Mouse (Mus musculus) midbrain, embryonic 15.5 days (tissue): Measurements from ENCODE around the gene St14. TPM values are rescaled to one million over a fixed set of nuclear protein-coding genes. Genes with fewer than 3 reads are reported as not detected.
A peak's percentile ranks its signal among the peaks of the same experiment; 100 is the strongest.

ENCODE experiments used
- ATAC-seq: fragments of 200-750 bp; cut with Nextera tagmentation; replicated peaks from 2 replicates; pipeline ENCODE4 v1.8.0; 2017; ENCODE audit warnings: moderate TSS enrichment
- H3K27ac ChIP-seq: fragments of 300-500 bp; sonication (generic); 2 replicates; pipeline ENCODE4 v1.5.1; 2015; ENCODE audit warnings: mild to moderate bottlenecking, inconsistent platforms
- H3K27me3 ChIP-seq: fragments of 300-500 bp; sonication (generic); replicated peaks from 2 replicates; pipeline ENCODE4 v1.6.1; 2015; ENCODE audit warnings: inconsistent platforms
- H3K36me3 ChIP-seq: fragments of 300-500 bp; sonication (generic); replicated peaks from 2 replicates; pipeline ENCODE4 v1.6.1; 2015; ENCODE audit warnings: inconsistent platforms
- H3K4me1 ChIP-seq: fragments of 300-500 bp; sonication (generic); 2 replicates; pipeline ENCODE4 v1.6.1; 2015; ENCODE audit warnings: inconsistent platforms
- H3K4me2 ChIP-seq: fragments of 300-500 bp; sonication (generic); 2 replicates; pipeline ENCODE4 v1.6.1; 2015; ENCODE audit warnings: inconsistent platforms, mild to moderate bottlenecking, moderate library complexity
- H3K4me3 ChIP-seq: fragments of 300-500 bp; sonication (generic); 2 replicates; pipeline ENCODE4 v1.5.1; 2015; ENCODE audit warnings: mild to moderate bottlenecking, inconsistent platforms
- H3K9ac ChIP-seq: fragments of 300-500 bp; sonication (generic); 2 replicates; pipeline ENCODE4 v1.6.1; 2015; ENCODE audit warnings: mild to moderate bottlenecking, inconsistent platforms
- H3K9me3 ChIP-seq: fragments of 300-500 bp; sonication (generic); 2 replicates; pipeline ENCODE4 v1.6.1; 2016; ENCODE audit warnings: inconsistent platforms
- WGBS: fragments of 180-500 bp; shearing (Covaris S2); methylation state at CpG from one replicate; pipeline ENCODE4 v1.1.7; 2015; ENCODE audit warnings: mixed read lengths; 5-methylcytosine and 5-hydroxymethylcytosine counted together
- polyA plus RNA-seq: library from polyadenylated mRNA; unstranded; fragments of >200 nt; fragmentation: Nextera tagmentation; extraction: Ambion mirVana; gene quantifications from 2 replicates; pipeline ENCODE4 v1.2.1, GENCODE M21; 2015

St14 gene
- polyA plus RNA-seq, 1 experiment from 2014 or later: 1.1 TPM

DNA sequence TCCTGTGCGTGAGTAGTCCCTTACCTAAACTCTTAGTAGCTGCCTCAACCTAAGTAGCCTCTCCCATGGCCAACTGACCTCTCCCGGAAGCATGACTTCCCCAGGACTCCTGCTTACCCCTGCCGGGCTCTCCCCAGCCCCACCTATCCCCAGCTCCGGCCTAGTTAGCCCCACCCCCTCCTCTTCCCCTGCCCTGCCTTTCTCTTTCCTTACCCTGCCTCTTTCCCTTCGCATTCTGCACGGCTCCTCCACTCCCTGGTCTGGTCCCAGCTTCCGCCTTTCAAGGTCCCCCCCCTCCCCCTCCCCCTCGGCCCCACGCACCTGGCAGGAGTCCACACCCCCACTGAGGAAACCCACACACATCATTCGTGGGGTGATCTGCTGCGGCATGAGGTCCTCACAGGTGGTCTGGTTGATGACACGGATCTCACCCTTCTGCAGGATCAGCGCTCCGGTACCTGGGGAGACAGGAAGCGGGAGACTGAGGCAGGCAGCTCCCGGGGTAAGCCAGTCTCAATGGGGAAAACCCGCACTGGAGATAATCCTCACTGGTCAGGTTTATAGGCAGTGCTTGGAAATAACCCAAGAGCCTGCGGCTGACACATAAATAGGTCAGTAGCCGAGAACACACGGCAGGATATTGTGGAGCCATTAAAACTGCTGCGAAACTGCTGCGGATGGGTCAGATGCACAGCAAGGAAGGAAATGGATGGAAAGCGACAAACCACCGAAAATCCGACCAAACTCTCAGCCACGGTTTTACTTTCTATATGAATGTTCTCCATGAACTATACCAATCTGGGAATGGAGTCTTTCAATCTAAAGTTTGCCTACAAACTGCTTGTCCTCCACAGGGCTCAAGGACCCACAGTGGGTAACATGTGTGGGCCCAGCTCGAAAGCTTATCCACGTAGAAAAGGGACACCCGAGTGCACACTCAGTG is 41.3 kb downstream of the St14 start:
- Histone ChIP-seq H3K4me2 (no peak overlapping the region), H3K36me3 (no peaks in the 10 kb centered on the region), H3K9ac (no peak overlapping the region), H3K4me1 (peaks cover 2% of the 10 kb centered on the region; the same call in 1 of the 2 replicates), H3K27me3 (no peaks in the 10 kb centered on the region), H3K4me3 (no peak overlapping the region), H3K27ac (no peak overlapping the region), H3K9me3 (no peaks in the 10 kb centered on the region)
- no peak for ATAC-seq
- WGBS: 76% methylated on average over 29 of the region's 29 CpGs

DNA sequence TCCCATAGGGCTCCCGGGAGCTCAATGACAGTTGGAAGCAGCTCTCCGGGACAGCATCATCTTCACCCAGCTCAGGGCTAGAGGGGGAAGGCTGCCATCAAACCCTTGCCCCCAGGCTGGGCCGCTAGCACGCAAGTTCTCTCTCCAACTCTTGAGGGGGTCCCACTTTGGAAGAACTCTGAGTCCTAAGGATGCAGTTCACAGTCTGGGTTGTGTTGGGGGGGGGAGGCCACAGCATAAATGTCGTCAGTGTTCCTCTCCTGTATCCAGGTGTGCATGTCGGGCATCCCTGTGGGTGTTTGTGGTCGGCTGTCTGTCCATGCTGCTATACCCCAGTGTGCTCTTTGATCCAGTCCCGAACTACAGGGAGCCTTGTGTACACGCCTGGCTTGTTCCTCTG is 42.1 kb downstream of the St14 start:
- no peak overlapping the region for H3K4me3 ChIP-seq
- WGBS: 83% methylated on average over 9 of the region's 9 CpGs
- no peak for ATAC-seq
- H3K36me3 ChIP-seq: no peaks in the 10 kb centered on the region
- H3K9ac ChIP-seq: no peak overlapping the region
- H3K9me3 ChIP-seq: no peaks in the 10 kb centered on the region
- H3K4me2 ChIP-seq: no peak overlapping the region
- H3K27me3 ChIP-seq: no peaks in the 10 kb centered on the region
- H3K4me1 ChIP-seq: peaks cover 2% of the 10 kb centered on the region; the same call in 1 of the 2 replicates
- no peak overlapping the region for H3K27ac ChIP-seq

DNA sequence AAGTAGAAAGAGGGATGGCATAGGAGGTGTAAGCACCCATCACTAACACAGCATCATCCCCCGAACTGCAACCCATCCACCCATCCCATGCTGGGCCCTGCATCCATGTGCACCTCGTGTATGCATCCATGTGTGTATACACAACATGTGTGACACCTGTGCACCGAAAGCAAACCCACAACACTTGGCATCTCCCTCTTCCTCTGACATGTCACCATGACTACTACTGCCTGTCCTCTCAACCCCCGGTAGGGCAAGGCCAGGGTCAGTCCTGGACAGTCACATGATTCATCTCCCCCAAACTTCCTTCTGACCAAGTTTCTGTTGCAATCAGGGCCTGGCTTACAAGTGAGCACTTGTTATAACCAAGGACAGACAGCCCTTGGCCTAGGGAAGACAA is 42.8 kb downstream of the St14 start:
- H3K9me3 ChIP-seq: no peaks in the 10 kb centered on the region
- peaks cover 2% of the 10 kb centered on the region; the same call in 1 of the 2 replicates for H3K4me1 ChIP-seq
- no peak overlapping the region for H3K4me3 ChIP-seq
- no peak overlapping the region for H3K4me2 ChIP-seq
- WGBS: 83% methylated on average over 4 of the region's 4 CpGs
- no peak overlapping the region for H3K27ac ChIP-seq
- no peaks in the 10 kb centered on the region for H3K27me3 ChIP-seq
- H3K9ac ChIP-seq: no peak overlapping the region
- ATAC-seq: no peak
- H3K36me3 ChIP-seq: no peaks in the 10 kb centered on the region

DNA sequence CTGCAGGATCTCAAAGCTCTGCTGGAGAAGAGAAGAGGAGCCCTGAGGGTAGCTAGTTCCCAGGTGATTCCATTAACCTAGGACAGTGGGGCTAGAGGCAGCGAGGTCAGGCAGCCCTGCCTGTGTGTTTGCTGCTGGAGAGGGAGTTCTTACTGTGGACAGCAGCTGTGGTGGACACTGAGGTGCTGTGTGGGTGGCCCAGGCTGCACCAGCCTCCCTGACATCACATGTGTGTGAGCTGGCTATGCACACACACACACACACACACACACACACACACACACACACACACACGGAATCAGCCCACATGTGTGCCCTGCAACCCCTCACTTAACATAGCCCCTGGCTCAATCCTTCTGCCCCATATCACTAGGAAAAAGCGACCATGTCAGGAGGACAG is 43.5 kb downstream of the St14 start:
- no peak for ATAC-seq

DNA sequence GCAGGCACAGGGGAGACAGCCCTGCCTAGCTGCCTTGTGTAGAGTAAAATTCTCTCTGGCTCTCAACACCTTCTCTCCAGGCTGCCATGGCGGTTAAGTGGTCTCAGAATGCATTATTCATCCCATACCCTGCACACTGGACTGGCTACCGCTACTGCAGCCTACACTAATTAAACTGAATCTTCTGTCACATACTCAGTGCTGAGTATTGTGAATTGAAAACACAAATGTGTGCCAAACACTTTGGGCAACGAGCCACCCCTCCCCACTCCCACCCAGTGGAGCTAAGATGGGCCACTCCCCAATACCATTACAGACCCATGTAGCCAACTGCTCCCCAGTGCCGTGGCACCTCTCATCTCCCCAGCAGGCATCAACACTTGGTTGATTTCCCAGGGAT is 44.2 kb downstream of the St14 start:
- Histone ChIP-seq H3K27me3 (no peaks in the 10 kb centered on the region), H3K4me1 (peaks cover 2% of the 10 kb centered on the region; the same call in 1 of the 2 replicates), H3K27ac (no peak overlapping the region), H3K9me3 (no peaks in the 10 kb centered on the region), H3K9ac (no peak overlapping the region), H3K4me2 (no peak overlapping the region), H3K36me3 (no peaks in the 10 kb centered on the region), H3K4me3 (no peak overlapping the region)
- WGBS: 53% methylated on average over 4 of the region's 4 CpGs
- ATAC-seq: no peak

More for the DNA sequence above, 43.5 kb downstream of the St14 start:
- Histone ChIP-seq H3K27me3 (no peaks in the 10 kb centered on the region), H3K9me3 (no peaks in the 10 kb centered on the region), H3K4me1 (peaks cover 2% of the 10 kb centered on the region; the same call in 1 of the 2 replicates), H3K4me3 (no peak overlapping the region), H3K4me2 (no peak overlapping the region), H3K9ac (no peak overlapping the region), H3K27ac (no peak overlapping the region), H3K36me3 (no peaks in the 10 kb centered on the region)
- WGBS: 84% methylated on average over 3 of the region's 3 CpGs

DNA sequence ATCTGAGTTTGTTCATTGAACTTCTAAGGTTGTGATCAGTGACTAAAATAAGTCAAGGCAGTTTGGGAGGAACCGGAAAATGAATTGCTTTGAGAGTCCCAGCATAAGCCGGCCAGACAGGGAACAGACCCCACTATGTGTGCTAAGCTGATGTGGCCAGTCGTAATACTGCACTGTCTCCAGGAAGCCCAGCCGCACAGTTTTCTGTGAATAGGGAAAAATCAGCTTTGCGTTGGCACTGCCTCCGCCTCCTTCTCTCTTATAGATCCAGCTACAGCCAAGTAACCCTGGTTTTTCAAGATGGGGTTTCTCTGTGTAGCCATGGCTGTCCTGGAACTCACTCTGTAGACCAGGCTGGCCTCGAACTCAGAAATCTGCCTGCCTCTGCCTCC is 44.9 kb downstream of the St14 start:
- H3K36me3 ChIP-seq: no peaks in the 10 kb centered on the region
- no peak overlapping the region for H3K4me3 ChIP-seq
- no peak overlapping the region for H3K9ac ChIP-seq
- H3K9me3 ChIP-seq: no peaks in the 10 kb centered on the region
- H3K27ac ChIP-seq: no peak overlapping the region
- peaks cover 7% of the 10 kb centered on the region for H3K4me1 ChIP-seq
- no peaks in the 10 kb centered on the region for H3K27me3 ChIP-seq
- H3K4me2 ChIP-seq: no peak overlapping the region
- no peak for ATAC-seq
- WGBS: 84% methylated on average over 7 of the region's 7 CpGs

DNA sequence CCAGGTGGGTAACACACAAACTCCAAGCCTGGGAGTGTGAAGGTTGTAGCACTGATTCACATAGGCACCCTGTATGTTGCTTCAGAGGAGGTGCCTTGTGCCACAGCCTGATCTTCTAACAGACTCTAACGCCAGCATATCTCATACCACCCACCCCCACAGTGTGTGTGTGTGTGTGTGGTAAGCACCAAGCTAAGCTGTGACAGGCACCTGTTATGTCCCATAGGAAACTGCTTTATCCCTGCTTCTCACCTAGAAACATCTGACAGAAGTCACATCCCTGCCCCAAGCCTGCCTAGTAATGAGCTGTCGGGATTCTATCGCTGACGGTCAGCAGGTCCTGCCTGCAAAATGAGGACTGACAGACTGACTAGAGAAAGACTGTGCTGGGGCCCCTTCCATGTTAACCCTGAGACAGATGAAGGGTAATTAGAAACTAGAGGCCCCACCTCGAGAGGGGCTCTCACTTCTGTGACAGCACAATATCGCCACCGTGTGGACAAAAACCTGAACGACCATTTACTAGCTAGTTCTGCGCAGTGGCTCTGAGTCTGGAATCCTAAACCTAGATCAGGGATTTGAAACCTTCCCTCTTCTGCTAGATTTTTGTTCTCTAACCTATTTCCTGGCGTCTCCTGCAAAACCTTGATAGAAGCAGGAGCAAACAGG is 45.4 kb downstream of the St14 start:
- Histone ChIP-seq H3K4me3 (no peak overlapping the region), H3K27me3 (no peaks in the 10 kb centered on the region), H3K36me3 (no peaks in the 10 kb centered on the region), H3K9me3 (no peaks in the 10 kb centered on the region), H3K9ac (no peak overlapping the region), H3K27ac (no peak overlapping the region), H3K4me2 (0 out of 2 replicates have a peak overlapping the region, but pooled peaks have one; percentile 14), H3K4me1 (peaks cover 8% of the 10 kb centered on the region)
- WGBS: 19% methylated on average over 10 of the region's 10 CpGs
- no peak; the same call in 1 of the 2 replicates for ATAC-seq

DNA sequence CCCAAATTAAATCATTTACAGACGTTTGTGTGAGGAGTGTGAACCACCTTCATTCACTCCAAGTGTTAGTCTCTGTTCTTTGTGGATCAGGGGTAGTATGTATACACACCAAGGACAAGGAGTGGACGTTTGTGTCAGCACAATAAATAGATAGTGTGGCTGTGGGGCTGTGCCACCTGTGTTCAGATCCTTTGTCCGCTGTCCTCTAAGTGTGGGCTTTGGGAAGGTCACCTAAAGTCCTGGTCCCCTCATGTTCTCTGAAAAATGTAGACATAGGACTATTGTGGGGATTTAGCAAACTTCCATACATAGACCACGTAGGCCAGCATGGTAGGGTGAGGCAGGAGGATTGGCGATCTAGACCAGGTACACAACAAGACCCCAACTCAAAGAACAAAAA is 46.1 kb downstream of the St14 start:
- Histone ChIP-seq H3K27ac (no peak overlapping the region), H3K27me3 (no peaks in the 10 kb centered on the region), H3K36me3 (no peaks in the 10 kb centered on the region), H3K4me3 (no peak overlapping the region), H3K9me3 (no peaks in the 10 kb centered on the region), H3K9ac (no peak overlapping the region), H3K4me1 (peaks cover 8% of the 10 kb centered on the region), H3K4me2 (no peak overlapping the region)
- WGBS: 83% methylated on average over 5 of the region's 5 CpGs
- ATAC-seq: no peak

DNA sequence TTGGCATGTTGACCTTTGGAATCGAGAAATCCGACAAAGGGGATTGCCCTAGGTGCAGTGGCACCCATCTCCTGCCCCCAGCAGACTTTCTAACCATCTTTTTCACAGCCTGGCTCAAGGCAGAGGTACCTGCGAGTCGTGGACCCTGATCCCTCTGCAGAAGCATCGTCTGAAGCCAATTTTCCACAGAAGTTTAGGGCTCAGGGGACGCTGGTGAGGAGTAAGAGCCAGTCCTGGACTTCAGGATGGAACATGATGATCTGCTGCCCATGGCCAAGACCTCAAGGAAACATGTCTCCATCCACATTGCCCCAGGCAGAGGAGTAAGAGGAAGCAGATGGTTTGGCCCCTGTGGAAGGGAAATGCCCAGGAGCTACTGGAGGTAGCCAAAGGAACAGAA is 48.9 kb downstream of the St14 start:
- H3K4me1 ChIP-seq: peaks cover 8% of the 10 kb centered on the region
- ATAC-seq: no peak

DNA sequence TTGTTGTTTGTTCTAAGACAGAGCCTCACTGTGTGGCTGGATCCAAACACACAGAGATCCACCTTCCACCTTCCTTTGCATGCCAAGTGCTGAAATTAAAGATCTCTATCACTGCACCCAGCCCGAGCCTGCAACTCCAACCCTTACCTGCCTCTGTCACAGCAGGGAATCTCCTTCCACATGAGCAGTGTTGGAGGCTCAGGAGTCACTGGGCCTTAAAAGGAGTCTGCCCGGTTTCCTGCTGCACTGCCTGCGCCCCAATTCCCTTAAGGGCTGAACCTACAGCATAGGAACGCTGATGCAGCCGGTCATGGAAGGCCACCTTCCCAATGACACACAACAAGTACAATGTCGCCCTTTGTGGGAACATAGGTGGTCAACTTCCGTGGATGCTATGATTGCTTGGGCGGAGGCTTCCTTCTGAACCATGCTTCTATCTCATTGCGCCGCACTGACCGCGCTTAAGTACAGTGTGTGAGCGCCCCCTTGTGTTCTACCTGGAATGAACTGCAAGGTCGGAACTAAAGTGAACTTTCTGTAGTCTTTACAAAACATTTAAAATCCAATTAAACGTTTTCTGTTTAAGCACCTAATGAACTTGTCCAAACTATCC is 49.5 kb downstream of the St14 start:
- WGBS: 7% methylated on average over 15 of the region's 15 CpGs
- Histone ChIP-seq H3K9me3 (no peaks in the 10 kb centered on the region), H3K4me2 (peak overlapping the region; percentile 45), H3K4me3 (peak overlapping the region; percentile 29), H3K27ac (no peak overlapping the region), H3K9ac (0 out of 2 replicates have a peak overlapping the region, but pooled peaks have one; percentile 11), H3K27me3 (no peaks in the 10 kb centered on the region), H3K4me1 (peaks cover 8% of the 10 kb centered on the region), H3K36me3 (no peaks in the 10 kb centered on the region)
- ATAC-seq: peak; percentile 63; the same call in 1 of the 2 replicates

More for the DNA sequence above, 48.9 kb downstream of the St14 start:
- no peak overlapping the region for H3K4me3 ChIP-seq
- no peaks in the 10 kb centered on the region for H3K36me3 ChIP-seq
- 73% methylated on average over 6 of the region's 6 CpGs for WGBS
- H3K4me2 ChIP-seq: no peak overlapping the region
- no peak overlapping the region for H3K9ac ChIP-seq
- H3K9me3 ChIP-seq: no peaks in the 10 kb centered on the region
- no peak overlapping the region for H3K27ac ChIP-seq
- H3K27me3 ChIP-seq: no peaks in the 10 kb centered on the region

DNA sequence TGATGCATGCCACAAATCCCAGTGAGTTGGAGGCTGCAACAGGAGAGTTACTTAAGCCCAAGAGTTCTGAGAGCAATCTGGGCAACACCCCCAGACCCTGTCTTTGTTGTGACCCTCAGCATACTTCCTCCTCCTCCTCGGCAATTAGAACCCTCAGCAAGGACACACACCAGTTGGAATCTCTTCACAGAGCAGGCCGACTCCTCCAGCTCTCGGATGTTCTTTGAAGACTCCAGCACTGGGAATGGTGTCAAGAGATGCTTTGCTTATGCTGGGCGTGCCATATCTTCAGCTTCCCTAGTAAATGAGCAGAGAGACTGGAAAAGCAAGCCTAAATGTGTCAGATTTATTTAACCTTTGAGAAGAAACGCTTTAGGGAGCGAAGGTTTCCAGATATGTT is 50.9 kb downstream of the St14 start:
- 82% methylated on average over 6 of the region's 6 CpGs for WGBS
- H3K36me3 ChIP-seq: no peaks in the 10 kb centered on the region
- no peaks in the 10 kb centered on the region for H3K9me3 ChIP-seq
- no peak overlapping the region for H3K4me2 ChIP-seq
- no peak overlapping the region for H3K4me3 ChIP-seq
- no peak overlapping the region for H3K9ac ChIP-seq
- no peaks in the 10 kb centered on the region for H3K27me3 ChIP-seq
- H3K4me1 ChIP-seq: peaks cover 6% of the 10 kb centered on the region
- no peak overlapping the region for H3K27ac ChIP-seq
- no peak for ATAC-seq

DNA sequence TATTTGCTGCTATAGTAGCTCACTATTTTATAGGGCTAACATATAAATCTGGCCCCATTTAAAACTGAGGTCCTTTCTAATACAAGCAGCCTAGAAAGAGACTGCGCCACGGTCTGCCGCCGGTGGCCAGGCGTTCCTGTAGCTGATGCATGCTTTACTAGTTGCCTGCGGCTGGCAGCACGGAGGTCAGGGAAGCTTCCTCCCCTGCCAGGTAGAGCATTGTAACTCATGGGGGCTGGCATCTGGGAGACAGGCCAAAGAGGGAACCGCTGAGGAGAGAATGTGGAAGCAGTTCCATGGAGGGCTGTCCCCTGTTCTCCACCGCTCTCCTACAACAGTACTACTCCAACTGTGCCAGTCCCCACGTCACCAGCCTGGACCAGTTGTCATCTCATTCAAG is 56.8 kb downstream of the St14 start:
- H3K4me2 ChIP-seq: no peak overlapping the region
- no peaks in the 10 kb centered on the region for H3K9me3 ChIP-seq
- ATAC-seq: no peak
- 90% methylated on average over 10 of the region's 10 CpGs for WGBS
- no peaks in the 10 kb centered on the region for H3K27me3 ChIP-seq
- H3K9ac ChIP-seq: no peak overlapping the region
- no peaks in the 10 kb centered on the region for H3K4me1 ChIP-seq
- H3K27ac ChIP-seq: no peak overlapping the region
- H3K4me3 ChIP-seq: no peak overlapping the region
- H3K36me3 ChIP-seq: no peaks in the 10 kb centered on the region
